Mouse (Mus musculus) heart, postnatal 25 days (tissue): ENCODE results near the gene Tfpi. TPM values are rescaled to one million over a fixed set of nuclear protein-coding genes. Genes with fewer than 3 reads are reported as not detected.

Experiments
- DNase-seq: peaks from one replicate; pipeline ENCODE4 v3.0.0; 2022; ENCODE audit warnings: low spot score
- intact Hi-C: fragments of 180-260 bp; cut with DNase I; formaldehyde crosslinking; loops from one replicate; pipeline ENCODE4 v1.15.1; 2025
- total RNA-seq, 2 experiments: library from RNA; stranded (reverse); gene quantifications; 2 replicates each; pipeline ENCODE4 v1.2.3; 2021

Tfpi gene
- total RNA-seq, 2 experiments from 2014 or later: 51.3 to 57.6 TPM

DNA sequence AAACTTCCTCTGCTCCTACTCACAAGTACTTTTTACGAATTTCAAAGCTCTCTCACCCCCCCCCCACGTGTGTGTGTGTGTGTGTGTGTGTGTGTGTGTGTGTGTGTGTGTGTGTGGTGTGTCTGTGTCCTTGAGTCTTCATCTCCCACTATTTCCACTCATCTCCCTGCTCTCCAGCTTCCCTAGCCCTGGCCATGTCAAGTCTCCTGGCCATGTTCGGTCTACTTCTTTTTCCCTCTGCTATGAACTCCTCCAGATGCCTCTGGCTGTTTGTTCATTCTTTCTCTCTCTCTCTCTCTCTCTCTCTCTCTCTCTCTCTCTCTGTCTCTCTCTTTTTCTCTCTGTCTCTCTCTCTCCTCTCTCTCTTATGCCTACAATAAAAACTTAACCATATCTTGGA lies 444 bp downstream of the Tfpi start:
- intact Hi-C loops: no loop called here
- no peak for DNase-seq

DNA sequence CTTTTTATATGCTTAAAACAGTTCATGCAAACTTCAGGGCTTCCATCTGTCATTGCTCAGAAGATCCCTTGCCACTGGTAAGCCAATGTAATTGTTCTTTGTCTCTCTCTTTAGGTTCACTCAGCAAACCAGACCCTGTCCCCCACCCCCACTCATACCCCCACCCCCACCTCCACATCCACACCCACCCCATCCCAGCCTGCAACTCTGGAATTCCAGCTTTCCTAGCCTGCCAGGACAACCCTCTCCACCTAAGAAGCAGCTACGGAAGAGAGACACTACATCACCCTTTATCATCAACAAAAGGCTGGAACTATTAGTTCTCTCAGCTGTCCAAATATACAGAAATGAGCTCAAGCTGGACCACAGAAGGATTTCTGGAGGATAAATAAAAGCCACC lies 974 bp downstream of the Tfpi start:
- intact Hi-C loops: no loop called here
- no peak for DNase-seq

DNA sequence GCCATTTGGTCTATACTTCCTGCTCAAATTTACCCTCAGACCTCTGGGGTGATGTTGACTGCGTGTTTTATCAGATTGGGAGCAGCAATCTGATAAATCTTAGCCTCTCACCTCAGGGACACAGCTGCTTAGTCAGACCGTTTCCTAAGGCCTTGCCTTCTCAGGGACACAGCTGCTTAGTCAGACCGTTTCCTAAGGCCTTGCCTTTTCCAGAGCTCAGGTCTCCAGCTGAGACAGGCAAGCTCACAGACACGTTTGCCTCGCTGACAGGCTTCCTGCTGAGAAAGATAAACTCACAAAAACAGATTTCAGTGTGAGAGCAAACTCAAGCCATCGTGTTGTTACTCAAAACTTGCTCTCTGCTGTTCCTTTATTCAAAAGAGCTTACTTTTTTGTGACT lies 1.9 kb downstream of the Tfpi start:
- intact Hi-C loops: no loop called here
- no peak for DNase-seq

DNA sequence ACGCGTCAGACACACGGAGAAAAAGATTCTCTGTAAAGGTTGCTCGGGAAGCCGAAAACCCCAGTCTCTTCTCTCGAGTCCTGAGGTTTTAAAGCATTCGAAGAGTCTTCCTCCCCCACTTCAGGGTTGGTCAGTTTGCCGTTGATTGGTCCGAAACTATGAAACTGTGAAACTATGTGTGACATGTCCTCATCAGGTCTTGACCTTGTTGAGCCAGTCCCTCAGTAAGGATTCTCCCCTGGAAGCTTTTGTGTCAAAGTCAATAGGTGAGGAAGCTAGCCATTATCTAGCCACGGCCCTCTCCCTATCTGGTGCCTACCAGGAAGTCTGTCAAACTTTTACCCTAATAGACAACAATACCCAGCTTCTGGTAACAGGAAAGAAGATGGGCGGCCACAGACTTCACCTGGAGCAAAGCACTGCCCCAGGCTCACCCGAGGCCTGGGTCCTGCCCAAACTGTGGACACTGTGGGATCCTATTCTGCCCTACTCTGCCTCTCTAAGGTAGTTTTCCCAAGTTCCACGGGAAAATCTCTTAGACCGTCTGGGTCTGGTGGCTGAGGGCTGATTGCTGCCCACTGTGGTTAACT lies 2.5 kb downstream of the Tfpi start:
- intact Hi-C loops: no loop called here
- DNase-seq: no peak

DNA sequence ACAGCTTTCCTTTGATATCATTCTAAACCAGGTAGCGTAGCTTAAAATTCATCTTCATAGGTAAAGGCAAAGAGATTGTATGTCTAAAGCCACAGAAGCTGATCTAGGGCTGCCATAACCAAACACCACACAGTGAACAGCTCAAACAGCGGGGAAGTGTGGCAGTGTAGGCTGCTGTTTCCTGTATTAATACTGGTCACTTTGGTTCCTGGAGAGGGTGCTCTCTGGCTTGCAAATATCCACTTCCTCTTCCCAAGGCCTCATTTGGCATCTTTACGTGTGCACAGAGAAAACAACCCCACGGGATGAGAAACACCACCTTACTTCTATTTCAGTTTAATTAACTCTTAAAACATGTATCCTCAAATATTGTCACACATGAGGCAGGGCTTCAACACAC lies 9.2 kb downstream of the Tfpi start:
- intact Hi-C loops: no loop called here
- no peak for DNase-seq

DNA sequence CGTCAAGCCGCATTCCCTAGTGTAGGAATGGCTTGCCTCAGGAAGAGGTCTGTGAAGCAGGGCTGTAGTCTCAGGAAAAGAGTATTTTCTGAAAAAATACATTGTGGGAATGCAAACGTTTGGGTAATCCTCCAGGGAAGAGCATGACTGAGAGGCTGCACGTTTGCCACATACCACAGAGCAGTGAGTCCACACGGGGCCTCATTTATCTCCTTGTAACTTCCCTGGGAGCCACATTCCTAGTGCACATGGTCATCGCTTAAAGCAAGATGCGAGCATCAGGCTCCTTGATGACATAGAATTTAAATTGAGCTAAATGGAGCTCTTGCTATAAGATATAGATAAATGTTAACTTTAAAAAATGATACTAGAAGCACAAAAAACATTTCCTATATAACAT lies 11.6 kb downstream of the Tfpi start:
- intact Hi-C loops: no loop called here

DNA sequence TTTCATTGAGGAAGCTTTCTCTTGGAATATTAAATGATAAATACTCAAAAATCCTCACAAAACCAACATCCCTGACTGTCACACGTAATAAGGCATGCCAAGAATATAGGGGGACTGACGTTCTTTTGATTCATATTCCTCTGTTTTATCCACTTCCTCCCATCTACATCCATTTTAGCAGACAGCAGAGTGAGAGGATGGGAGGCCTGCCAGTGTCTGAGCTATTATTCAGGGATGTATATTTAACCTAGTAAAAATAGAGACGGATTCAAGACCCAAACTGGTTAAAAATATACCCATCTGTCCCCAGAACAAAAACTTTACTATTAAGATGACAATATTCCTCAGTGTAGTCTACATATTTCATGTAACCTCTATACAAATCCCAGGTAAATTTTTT lies 14.2 kb downstream of the Tfpi start:
- no peak for DNase-seq
- intact Hi-C loops: no loop called here

More for the DNA sequence above, 11.6 kb downstream of the Tfpi start:
- no peak for DNase-seq

DNA sequence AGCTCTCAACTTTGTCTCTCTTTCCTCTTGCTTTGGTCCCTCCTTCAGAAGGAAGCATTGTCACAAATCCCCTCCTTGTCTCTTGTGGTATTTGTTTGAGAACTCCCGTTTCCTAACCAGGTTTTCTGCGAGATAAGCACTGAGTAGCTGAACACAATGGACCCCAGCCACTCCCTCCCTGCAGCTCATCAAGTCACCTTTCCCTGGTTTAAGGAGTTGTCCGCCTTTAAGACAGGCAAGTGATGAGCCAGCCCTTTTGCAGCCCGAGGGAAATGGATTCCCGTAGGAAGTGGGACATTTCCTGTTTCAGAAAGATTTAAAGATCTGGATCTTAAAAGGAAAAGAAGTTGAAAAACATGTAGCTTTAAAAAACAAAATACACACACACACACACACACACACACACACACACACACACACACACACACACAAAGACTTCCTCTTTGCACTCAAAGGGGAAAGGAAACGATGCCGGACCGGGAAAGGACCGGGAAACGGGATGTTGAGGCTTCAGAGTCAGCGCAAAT lies 16.9 kb downstream of the Tfpi start:
- intact Hi-C loops: loop anchor here (2.0 to 10.0 kb wide), 3 partner anchors 143 to 335 kb away; partner anchors contain the start of gene Ube2l6
- DNase-seq: no peak

DNA sequence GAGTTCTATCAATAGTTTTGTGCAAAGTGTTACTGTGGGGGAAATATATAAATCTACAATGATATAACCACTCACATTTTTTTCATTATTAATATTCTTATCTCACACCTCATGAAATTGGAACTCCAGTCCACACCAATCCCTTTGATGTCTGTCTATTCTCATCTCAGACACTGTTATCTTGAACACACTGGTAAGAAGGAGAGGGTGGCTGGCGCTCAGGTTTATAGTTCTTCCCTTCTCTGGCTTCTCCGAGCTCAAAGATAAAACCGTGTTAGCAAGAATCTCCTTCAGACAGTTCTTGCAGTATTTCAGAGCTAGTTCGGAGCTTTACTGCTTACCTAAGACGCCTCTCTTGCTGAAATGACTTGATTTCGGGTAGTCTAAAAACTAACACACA lies 19.4 kb downstream of the Tfpi start:
- no peak for DNase-seq

DNA sequence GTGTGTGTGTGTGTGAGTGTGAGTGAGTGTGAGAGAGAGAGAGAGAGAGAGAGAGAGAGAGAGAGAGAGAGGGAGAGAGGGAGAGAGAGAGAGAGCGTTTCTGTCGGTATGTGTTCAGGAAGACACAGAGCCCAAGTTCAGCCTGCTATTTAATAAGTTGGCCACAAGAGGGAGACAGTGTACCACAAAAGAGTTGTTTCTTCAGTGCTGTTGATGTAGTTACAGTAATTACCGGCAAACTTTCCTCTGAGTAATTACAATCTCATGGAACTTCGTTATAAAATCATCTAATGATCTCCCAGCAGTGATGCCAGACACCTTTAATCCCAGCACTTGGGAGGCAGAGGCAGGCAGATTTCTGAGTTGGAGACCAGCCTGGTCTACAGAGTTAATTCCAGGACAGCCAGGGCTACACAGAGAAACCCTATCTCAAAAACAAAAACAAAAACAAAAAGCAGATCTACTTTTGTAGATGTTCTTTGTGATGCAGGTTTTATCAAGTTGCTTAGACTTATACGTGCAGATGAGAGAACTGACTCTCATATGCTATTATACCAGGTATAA lies 21.3 kb downstream of the Tfpi start:
- intact Hi-C loops: loop anchor here (5.0 to 10.0 kb wide), 2 partner anchors 147 to 339 kb away; partner anchors contain the start of gene Ube2l6
- DNase-seq: no peak

More for the DNA sequence above, 19.4 kb downstream of the Tfpi start:
- intact Hi-C loops: loop anchor here (5.0 to 10.0 kb wide), 2 partner anchors 145 to 338 kb away; partner anchors contain the start of gene Ube2l6

DNA sequence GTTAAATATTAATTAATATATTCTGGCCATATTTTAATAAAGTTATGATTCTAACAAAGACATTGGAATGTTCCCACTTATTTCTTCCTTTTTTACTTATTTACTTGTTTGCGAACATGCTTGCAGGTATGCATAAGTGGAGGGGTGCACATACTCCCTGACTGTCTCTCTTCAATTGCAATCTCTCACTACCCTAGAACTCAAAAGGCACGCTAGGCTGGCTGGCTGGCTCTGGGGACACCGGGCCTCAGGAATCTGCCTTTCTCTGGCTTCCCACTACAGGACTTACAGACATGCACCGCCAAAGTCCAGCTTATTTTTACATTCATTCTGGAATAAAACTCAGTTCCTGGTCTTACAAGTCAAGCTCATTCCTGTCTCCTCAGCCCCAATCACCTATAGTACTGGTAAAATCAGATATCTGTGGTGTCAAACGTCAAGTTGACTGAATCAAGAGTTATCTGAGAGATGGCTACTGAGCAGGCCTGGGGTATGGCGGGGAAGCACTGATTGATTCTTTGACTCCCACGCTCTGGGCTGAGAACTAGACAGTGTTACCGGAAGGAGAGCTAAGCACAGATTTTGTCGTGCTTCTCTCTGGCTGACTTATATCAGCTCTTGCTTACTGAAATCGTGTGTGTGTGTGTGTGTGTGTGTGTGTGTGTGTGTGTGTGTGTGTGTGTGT lies 21.9 kb downstream of the Tfpi start:
- intact Hi-C loops: loop anchor here (5.0 to 10.0 kb wide), 2 partner anchors 148 to 340 kb away; partner anchors contain the start of gene Ube2l6
- no peak for DNase-seq

DNA sequence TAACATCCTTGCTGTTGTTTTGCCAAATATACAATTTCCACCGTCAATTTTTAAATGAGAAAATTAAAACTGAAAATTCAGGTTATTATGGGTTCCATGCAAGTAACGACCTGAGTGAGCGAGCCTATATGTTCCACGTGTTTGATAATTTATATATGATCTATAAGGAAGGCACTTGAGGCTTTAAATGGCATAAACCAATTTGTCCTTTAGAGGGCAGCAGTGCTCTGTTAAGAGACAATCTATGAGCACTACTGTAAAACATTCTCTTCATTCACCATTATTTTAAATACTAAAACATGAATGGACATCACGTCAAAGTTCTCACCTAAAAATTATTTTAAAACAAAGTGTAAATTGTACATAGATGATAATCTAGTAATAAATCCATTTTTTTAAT lies 22.5 kb downstream of the Tfpi start:
- intact Hi-C loops: loop anchor here (10.0 kb wide), 1 partner anchor 341 kb away; the partner anchor contains the start of gene Ube2l6
- DNase-seq: no peak

DNA sequence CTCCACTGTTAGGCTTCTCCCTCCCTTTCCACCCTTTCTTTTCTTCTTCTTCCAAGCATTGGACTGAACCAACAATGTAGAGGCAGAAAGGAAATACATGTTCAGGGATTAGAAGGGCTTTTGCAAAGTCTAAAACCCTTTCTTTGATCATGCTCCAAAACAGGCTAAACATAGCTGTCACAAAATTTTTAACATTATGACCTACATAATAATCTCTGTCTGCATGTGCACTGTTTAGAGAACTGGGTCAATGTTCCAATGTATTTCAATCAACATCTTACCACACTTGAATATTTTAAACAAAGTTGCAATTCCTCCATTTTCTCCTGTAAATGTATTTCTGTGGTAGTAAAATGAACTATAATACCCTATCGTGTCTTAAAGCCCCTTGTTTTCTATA lies 31.1 kb downstream of the Tfpi start:
- no peak for DNase-seq
- intact Hi-C loops: no loop called here

DNA sequence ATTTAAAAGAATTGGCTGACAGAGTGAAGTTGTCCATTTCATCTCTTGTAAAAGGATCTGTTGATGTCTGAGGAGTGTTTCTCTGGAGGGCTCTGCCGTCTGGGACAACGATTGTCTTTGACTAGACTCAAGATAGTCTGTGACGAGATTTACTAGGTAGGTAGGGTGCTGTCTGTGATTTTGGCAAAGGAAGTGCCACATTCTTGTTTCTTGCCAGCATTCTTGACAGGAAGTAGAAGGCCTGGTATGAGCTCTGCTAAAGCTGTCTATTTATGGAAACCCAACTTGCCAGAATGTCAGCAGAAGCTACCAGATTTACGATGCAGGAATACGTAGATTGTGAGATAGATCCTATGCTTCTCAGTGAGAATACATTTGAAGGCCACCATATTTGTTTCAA lies 34.6 kb downstream of the Tfpi start:
- intact Hi-C loops: no loop called here
- DNase-seq: no peak

DNA sequence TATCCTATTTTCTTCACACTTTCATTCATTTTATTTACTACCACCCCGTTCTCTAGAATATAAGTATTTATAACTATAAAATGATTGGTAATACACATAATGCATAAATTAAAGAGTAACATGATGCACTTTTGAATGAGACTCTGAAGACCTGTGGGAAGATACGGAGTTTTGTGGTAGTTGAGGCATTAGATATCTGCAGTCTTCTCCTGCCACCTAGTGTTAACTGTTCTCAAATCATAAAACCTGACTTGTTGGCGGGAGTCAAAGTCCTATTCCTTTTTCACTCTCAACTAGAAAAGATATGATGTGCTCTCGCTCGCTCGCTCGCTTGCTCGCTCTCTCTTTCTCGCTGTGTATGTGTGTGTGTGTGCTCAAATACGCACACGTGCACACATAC lies 46.9 kb downstream of the Tfpi start:
- DNase-seq: no peak
- intact Hi-C loops: loop anchor here (1.0 to 10.0 kb wide), 5 partner anchors 137 to 785 kb away; partner anchors contain the start of gene Zc3h15

DNA sequence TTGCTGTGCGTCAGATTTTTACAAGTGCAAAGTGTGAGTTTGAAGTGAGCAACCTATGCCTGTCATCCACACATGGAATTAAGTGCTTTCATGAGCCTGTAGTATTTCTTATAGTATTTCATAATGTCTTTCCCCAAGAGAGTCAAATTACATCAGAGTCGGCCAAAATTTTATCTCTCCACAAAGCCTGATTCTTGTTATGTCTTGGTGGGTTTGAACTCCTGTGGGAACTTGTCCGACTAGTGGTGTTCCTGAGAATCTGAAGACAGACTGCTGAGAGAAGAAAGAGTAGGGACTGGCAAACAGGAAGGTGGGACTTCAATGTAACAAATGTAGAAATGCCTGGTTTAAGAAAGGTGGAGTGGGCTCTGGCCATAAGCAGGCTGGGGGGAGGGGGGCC lies 47.7 kb downstream of the Tfpi start:
- DNase-seq: no peak
- intact Hi-C loops: loop anchor here (1.0 to 10.0 kb wide), 4 partner anchors 137 to 784 kb away; partner anchors contain the start of gene Zc3h15

DNA sequence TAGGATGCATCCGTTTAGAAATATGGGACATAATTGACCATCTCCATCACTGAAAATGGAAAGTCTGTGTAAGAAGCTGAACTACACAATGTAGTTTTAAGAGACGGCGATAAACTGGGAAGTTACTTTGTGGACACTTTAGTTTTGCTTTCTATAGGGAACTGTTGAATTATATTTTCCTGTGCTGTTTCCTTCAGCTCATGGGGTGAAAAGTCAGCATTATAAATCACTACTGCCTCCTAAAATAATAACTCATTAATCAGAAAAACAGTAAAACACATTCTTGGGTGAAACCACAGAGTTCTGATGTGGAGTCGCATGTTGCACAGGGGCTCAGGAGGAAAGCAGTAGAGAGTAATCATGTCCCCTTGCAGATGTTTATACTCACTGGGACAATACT lies 50.0 kb downstream of the Tfpi start:
- no peak for DNase-seq
- intact Hi-C loops: loop anchor here (5.0 to 10.0 kb wide), 3 partner anchors 169 to 782 kb away; partner anchors contain the start of gene Zc3h15

DNA sequence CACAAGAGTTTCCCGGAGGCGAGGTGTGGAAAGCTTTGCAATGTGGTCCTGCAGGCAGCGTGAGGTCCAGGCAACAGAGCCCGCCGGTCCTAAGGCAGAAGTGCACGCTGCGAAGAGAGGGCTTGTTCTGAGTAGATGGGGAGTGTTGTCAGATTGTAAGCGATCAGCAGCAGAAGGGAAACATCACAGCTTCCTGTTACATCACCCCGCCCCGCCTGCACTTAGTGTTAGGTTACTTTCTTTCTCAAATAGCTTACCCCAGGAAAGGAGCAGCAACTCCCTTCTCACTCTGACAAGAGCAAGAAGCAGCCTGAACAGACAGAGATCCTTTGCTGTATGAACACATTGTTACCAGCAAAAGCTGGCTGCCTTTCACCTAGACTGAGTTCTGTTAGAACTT lies 51.4 kb downstream of the Tfpi start, which contains the start of gene Calcrl:
TSS of gene Calcrl (minus strand) at position 274 of the 400 bp plus-strand sequence.
- peak; percentile 71 for DNase-seq
- intact Hi-C loops: loop anchor here (2.0 to 10.0 kb wide), 5 partner anchors 132 to 780 kb away; partner anchors contain the start of gene Zc3h15

DNA sequence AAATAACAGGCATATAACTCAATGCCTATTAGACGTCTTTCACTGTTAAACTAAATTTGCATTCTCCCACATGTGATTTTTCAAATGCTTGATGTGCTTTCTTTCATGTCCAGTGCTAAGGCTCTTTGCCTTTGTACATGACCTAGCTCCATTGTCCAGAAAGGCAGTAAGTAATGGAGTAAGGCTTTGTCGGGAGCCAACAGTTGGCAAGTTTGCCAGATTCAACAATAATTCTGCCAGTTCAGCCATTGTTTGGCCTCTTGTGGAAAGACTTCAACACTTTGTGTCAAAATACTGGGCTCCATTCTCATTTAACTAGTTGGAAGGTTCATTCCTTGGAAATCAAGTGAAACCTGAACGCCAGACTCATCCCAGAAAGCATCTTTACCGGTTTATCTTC lies 60.1 kb downstream of the Tfpi start:
- peak; percentile 13 for DNase-seq
- intact Hi-C loops: no loop called here

DNA sequence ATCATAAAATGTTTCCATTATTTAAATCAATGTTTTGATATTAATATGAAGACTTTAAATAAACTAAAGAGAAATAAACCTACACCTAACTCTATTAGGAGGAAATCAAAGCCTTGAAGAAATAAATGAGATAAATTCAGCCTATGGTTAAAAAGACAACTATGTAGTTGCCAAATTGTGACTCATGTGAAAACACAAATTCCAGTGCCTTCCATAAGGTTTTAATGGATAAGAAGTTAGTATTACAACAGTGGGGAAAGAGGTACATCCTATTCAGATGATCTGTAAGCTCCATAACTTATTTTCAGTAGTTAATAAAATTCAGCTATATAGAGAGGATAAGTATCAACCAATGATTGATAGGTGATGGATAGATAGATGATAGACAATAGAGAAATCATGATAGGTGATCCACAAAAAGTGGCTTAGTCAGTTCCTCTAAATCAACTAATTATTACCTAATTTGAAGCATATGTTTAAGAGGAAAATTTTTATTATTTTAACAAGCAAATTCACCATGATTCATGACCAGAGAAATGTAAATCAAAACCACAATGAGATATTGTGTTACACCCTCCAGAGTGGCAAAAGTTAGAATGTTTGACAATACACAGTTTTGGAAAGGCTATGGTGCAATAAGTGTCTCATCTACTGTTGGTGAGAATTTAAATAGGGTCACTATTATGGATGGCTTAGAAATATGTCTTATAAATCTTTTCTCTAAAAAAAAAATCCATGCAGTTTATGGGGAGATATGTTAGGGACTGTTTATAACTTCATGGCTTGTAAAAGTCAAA lies 66.6 kb downstream of the Tfpi start:
- intact Hi-C loops: no loop called here
- no peak for DNase-seq
